Mouse (Mus musculus): Measurements from ENCODE around the gene Zfp949.

DNA sequence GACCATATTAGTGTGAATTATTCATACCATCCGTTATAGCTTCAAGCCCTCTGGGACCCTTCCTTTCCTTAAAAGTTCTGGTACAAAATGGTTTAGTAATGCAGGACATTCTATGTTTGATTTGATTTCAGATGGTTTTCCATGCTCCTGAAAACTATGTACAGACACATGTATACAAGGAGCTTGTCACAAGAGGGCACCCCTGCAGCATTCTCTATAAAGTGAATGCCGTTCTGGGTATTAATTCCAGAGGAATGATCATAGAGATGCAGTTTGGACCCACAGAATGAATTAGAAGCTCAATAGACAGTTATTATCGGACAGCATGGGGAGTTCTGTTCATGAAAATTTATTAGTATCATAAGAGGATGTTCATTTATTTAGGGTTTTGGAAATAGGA, 2.3 kb upstream of the Zfp949 start:
- TF ChIP-seq CTCF (IDR thresholded peaks at IDR 0.05; ENCODE audit: borderline replicate concordance, insufficient read depth, low read length) (no peak), POLR2A (IDR thresholded peaks at IDR 0.05; ENCODE audit: low read depth, low read length) (no peak)
